Mouse (Mus musculus): Measurements from ENCODE around the gene Gm3604. TPM values are rescaled to one million over a fixed set of nuclear protein-coding genes. Genes with fewer than 3 reads are reported as not detected.
"Not testable (repeated sequence)": the region's sequence is repeated elsewhere in the genome, so short reads cannot be mapped to it uniquely, and the experiment has no call there.

The Gm3604 gene
- polyA plus RNA-seq (2015; fragmentation: Nextera tagmentation; extraction: Ambion mirVana), result 2.1 and 2.4 TPM in 2 replicates

DNA sequence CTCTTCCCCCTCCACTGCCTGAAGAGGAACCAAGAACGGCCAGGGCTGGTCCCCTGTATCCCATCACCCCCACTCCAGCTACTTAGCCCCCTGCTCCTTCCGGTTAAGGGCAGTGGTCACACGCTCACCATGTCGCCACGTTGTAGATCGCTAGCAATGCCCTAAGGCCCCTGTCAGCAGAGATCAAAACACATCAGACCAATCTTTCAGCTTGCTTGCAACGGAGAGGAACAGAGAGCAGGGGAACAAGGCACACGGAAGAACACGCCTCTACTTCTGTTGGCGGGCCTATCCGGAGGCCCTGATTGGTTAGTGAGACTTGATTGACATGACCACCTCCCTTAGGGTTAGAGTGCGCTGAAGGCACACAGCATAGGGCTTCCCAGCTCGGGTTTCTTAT, at the start of gene Gm3604:
Gm3604 (minus strand) TSS at position 226 of the 400 bp plus-strand sequence.
- 7% methylated on average over 13 of the region's 13 CpGs for WGBS
- ATAC-seq (replicated peaks); H3K9me3 ChIP-seq; H3K27ac ChIP-seq (replicated peaks); H3K27me3 ChIP-seq; H3K36me3 ChIP-seq; H3K4me1 ChIP-seq: not testable (repeated sequence)
- Histone ChIP-seq H3K4me3 (peak within 1 kb of the TSS; percentile 40), H3K4me2 (replicated peaks) (peak within 1 kb of the TSS; percentile 37), H3K9ac (replicated peaks) (peak within 1 kb of the TSS; percentile 32; the same call in 1 of the 2 replicates)

GRCm38 (mm10) chr13:62399206-62399605, 16.2 kb upstream of the Gm3604 start:
- not testable (repeated sequence) for ATAC-seq (replicated peaks); H3K4me1 ChIP-seq; H3K4me2 ChIP-seq (replicated peaks); H3K27me3 ChIP-seq; H3K9me3 ChIP-seq; H3K27ac ChIP-seq (replicated peaks); H3K36me3 ChIP-seq; H3K9ac ChIP-seq (replicated peaks); H3K4me3 ChIP-seq
- WGBS, result 64% methylated on average over 3 of the region's 3 CpGs

- H3K36me3 ChIP-seq; ATAC-seq (replicated peaks); H3K4me2 ChIP-seq (replicated peaks); H3K4me3 ChIP-seq; H3K27me3 ChIP-seq; H3K9me3 ChIP-seq; H3K9ac ChIP-seq (replicated peaks); H3K27ac ChIP-seq (replicated peaks); H3K4me1 ChIP-seq: not testable (repeated sequence)
- WGBS, result 92% methylated on average over 8 of the region's 8 CpGs
Measured at GRCm38 (mm10) chr13:62390076-62390620, 7.2 kb upstream of the Gm3604 start.

DNA sequence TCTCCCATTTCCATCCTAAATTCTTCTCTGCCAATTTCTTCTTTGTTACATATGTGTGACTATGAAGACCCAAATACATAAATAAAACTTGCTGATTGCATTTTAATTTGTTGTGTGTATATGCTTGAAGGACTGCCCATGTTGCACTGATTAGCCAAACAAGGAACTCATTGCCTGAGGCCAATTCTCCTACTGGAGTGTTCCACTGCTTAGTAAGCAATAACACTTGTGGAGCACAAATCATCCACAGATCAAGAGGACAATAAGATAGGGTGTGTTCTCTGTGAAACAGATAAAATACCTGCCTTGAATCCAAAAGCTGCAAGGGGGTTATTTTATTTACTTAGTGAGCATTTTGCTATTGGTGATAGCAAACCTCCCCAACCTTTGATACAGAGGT, 51.2 kb downstream of the Gm3604 start:
- ATAC-seq (replicated peaks), result no peak
- no peaks in the 10 kb centered on the region for H3K36me3 ChIP-seq
- peaks cover 28% of the 10 kb centered on the region for H3K9me3 ChIP-seq
- H3K27ac ChIP-seq (replicated peaks), result no peak overlapping the region
- no peak overlapping the region for H3K4me2 ChIP-seq (replicated peaks)
- H3K4me1 ChIP-seq, result no peaks in the 10 kb centered on the region
- H3K27me3 ChIP-seq, result no peaks in the 10 kb centered on the region
- no peak overlapping the region for H3K4me3 ChIP-seq
- H3K9ac ChIP-seq (replicated peaks), result no peak overlapping the region

GRCm38 (mm10) chr13:62331381-62331780, 51.6 kb downstream of the Gm3604 start:
- no peak for ATAC-seq (replicated peaks)
- no peaks in the 10 kb centered on the region for H3K36me3 ChIP-seq
- no peak overlapping the region for H3K4me3 ChIP-seq
- no peak overlapping the region for H3K27ac ChIP-seq (replicated peaks)
- H3K4me1 ChIP-seq, result no peaks in the 10 kb centered on the region
- no peak overlapping the region for H3K4me2 ChIP-seq (replicated peaks)
- H3K9ac ChIP-seq (replicated peaks), result no peak overlapping the region
- WGBS, result 86% methylated on average over 2 of the region's 2 CpGs
- H3K9me3 ChIP-seq, result peaks cover 25% of the 10 kb centered on the region
- H3K27me3 ChIP-seq, result no peaks in the 10 kb centered on the region

Small RNAs within 50 kb of the gene (microRNA-seq; reads per million reads assigned to microRNA genes)
- not detected for gene Gm25933

Other genes with a start within 250 kb of the Gm3604 start
- gene Gm49359, start 83.7 kb upstream of the Gm3604 start, polyA plus RNA-seq (2015; fragmentation: Nextera tagmentation; extraction: Ambion mirVana), result 16.3 and 18.1 TPM in 2 replicates
- not detected in 2 replicates for gene Zfp935, start 175.3 kb upstream of the Gm3604 start, polyA plus RNA-seq (2015; fragmentation: Nextera tagmentation; extraction: Ambion mirVana)
- 14.3 and 14.7 TPM in 2 replicates for gene Zfp934, start 188.0 kb upstream of the Gm3604 start, polyA plus RNA-seq (2015; fragmentation: Nextera tagmentation; extraction: Ambion mirVana)
- 9.8 and 12.4 TPM in 2 replicates for gene 6720489N17Rik, start 241.0 kb upstream of the Gm3604 start, polyA plus RNA-seq (2015; fragmentation: Nextera tagmentation; extraction: Ambion mirVana)